Mouse (Mus musculus) myocyte (in vitro differentiated cells): ENCODE results near the gene Gnb2. TPM values are rescaled to one million over a fixed set of nuclear protein-coding genes. Genes with fewer than 3 reads are reported as not detected.

ENCODE experiments used
- H3K27me3 ChIP-seq: one replicate; pipeline ENCODE4 v1.6.1; 2011; ENCODE audit not compliant: control insufficient read depth, insufficient read depth, insufficient read length
- H3K36me3 ChIP-seq: one replicate; pipeline ENCODE4 v1.6.1; 2011; ENCODE audit not compliant: control insufficient read depth, insufficient read depth
- H3K4me2 ChIP-seq: one replicate; pipeline ENCODE4 v1.6.1; 2011; ENCODE audit warnings: low read depth, control low read depth
- H3K4me3 ChIP-seq: one replicate; pipeline ENCODE4 v1.5.1; 2011; ENCODE audit warnings: mild to moderate bottlenecking, control low read depth, moderate library complexity
- H3K79me2 ChIP-seq: one replicate; pipeline ENCODE4 v1.6.1; 2011; ENCODE audit not compliant: control insufficient read depth, insufficient read depth
- H3ac ChIP-seq: one replicate; pipeline ENCODE4 v1.6.1; 2011; ENCODE audit not compliant: control insufficient read depth, insufficient read length
- CEBPB ChIP-seq: IDR thresholded peaks from 2 replicates; pipeline ENCODE4 v1.6.1; 2011; ENCODE audit warnings: mild to moderate bottlenecking, moderate library complexity; ENCODE audit not compliant: poor library complexity, insufficient read depth, severe bottlenecking
- E2F4 ChIP-seq: IDR thresholded peaks from one replicate; pipeline ENCODE4 v1.6.1; 2011; ENCODE audit warnings: mild to moderate bottlenecking, control low read depth, moderate library complexity; ENCODE audit not compliant: insufficient read depth
- MAX ChIP-seq: IDR thresholded peaks from one replicate; pipeline ENCODE4 v1.6.1; 2011; ENCODE audit warnings: low read depth, mild to moderate bottlenecking, control low read depth
- MYOD1 ChIP-seq, 3 experiments: IDR thresholded peaks; one replicate each; pipeline ENCODE4 v1.6.1; 2011; ENCODE audit warnings: control low read depth in 2 of 3, low read depth in 2 of 3, mild to moderate bottlenecking in 2 of 3, moderate library complexity in 1 of 3; ENCODE audit not compliant: insufficient read length in 2 of 3, control insufficient read depth in 1 of 3
- MYOG ChIP-seq, 3 experiments: IDR thresholded peaks; one replicate each; pipeline ENCODE4 v1.6.1; 2011; ENCODE audit warnings: control low read depth in 2 of 3, low read depth in 2 of 3, mild to moderate bottlenecking in 2 of 3; ENCODE audit not compliant: insufficient read length in 2 of 3, control insufficient read depth in 1 of 3, insufficient read depth in 1 of 3
- POLR2A ChIP-seq: IDR thresholded peaks from one replicate; pipeline ENCODE4 v1.6.1; 2011; ENCODE audit warnings: low read depth, mild to moderate bottlenecking, control low read depth, moderate library complexity; ENCODE audit not compliant: insufficient read length
- POLR2AphosphoS2 ChIP-seq: IDR thresholded peaks from one replicate; pipeline ENCODE4 v1.6.1; 2011; ENCODE audit warnings: low read depth, control low read depth; ENCODE audit not compliant: insufficient read length
- REST ChIP-seq: IDR thresholded peaks from one replicate; pipeline ENCODE4 v1.6.1; 2011; ENCODE audit warnings: mild to moderate bottlenecking, control low read depth, moderate library complexity; ENCODE audit not compliant: insufficient read depth, insufficient read length
- SRF ChIP-seq: IDR thresholded peaks from one replicate; pipeline ENCODE4 v1.6.1; 2011; ENCODE audit warnings: low read depth; ENCODE audit not compliant: control insufficient read depth, insufficient read length
- TCF12 ChIP-seq: IDR thresholded peaks from one replicate; pipeline ENCODE4 v1.6.1; 2011; ENCODE audit warnings: mild to moderate bottlenecking, control low read depth; ENCODE audit not compliant: poor library complexity, insufficient read depth, severe bottlenecking
- TCF3 ChIP-seq: IDR thresholded peaks from one replicate; pipeline ENCODE4 v1.6.1; 2011; ENCODE audit warnings: low read depth, control low read depth; ENCODE audit not compliant: insufficient read length
- USF1 ChIP-seq: IDR thresholded peaks from one replicate; pipeline ENCODE4 v1.6.1; 2011; ENCODE audit warnings: low read depth, mild to moderate bottlenecking, control low read depth, moderate library complexity
- polyA plus RNA-seq: library from polyadenylated mRNA; unstranded; fragments of >200 nt; fragmentation: generic; extraction: Trizol; gene quantifications from one replicate; pipeline ENCODE4 v1.2.1, GENCODE M21; 2012; ENCODE audit warnings: missing spikeins

The Gnb2 gene
- polyA plus RNA-seq, 1 experiment = 632 TPM

DNA sequence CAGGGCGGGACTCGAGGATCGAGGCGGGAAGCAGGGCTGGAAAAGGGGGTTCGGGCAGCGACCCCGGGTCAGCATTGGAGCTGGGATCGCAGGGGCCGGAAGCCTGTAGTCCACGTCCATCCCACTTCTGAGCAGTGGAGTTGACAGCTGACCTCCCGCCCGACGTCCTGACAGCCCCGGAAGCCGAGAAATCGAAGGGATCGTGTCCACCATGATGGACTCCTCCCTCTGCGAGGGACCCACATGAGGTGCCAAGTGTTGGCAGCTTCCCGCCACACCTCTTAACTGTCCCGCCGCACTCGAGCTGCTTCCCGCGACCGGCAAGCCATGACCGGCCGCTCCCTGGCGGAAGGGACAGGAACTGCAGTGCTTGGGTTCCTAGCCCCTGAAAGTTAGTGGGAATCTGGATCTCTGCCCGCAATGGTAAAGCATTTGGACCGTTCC, 30.6 kb downstream of the Gnb2 start:
- Histone ChIP-seq H3K36me3 (no peaks in the 10 kb centered on the region), H3K27me3 (no peaks in the 10 kb centered on the region), H3K4me3 (peak overlapping the region; percentile 58), H3K79me2 (peaks cover 7% of the 10 kb centered on the region), H3K4me2 (peak overlapping the region; percentile 68), H3ac (peak overlapping the region; percentile 94)
- TF ChIP-seq E2F4 (peak; percentile 62), USF1 (no peak), POLR2AphosphoS2 (peak; percentile 52), TCF12 (no peak), REST (no peak), MYOD1 (IDR thresholded peaks at IDR 0.05; ENCODE audit: control insufficient read depth in 1 of 3, insufficient read length in 2 of 3, low read depth in 2 of 3) (no peak), MAX (no peak), POLR2A (peak; percentile 37), TCF3 (no peak), SRF (peak; percentile 30), CEBPB (no peak), MYOG (IDR thresholded peaks at IDR 0.05; ENCODE audit: control insufficient read depth in 1 of 3, insufficient read depth in 1 of 3, insufficient read length in 2 of 3, low read depth in 2 of 3) (no peak)

GRCm38 (mm10) chr5:137501709-137502666, 31.3 kb downstream of the Gnb2 start, which contains the start of gene Pop7:
TSS of gene Pop7 (minus strand) at chr5:137502518.
- Histone ChIP-seq H3K36me3 (no peaks in the 10 kb centered on the region), H3ac (peak within 1 kb of the TSS; percentile 94), H3K79me2 (peaks cover 7% of the 10 kb centered on the region), H3K4me3 (peak within 1 kb of the TSS; percentile 58), H3K27me3 (peaks cover 5% of the 10 kb centered on the region), H3K4me2 (peak within 1 kb of the TSS; percentile 88)
- TF ChIP-seq MYOD1 (IDR thresholded peaks at IDR 0.05; ENCODE audit: control insufficient read depth in 1 of 3, insufficient read length in 2 of 3, low read depth in 2 of 3) (no peak), USF1 (peak; percentile 98), POLR2A (peak; percentile 46), TCF3 (no peak), POLR2AphosphoS2 (no peak), REST (no peak), E2F4 (peak; percentile 15), MAX (peak; percentile 23)

- TF ChIP-seq REST = no peak
- no peak for TF ChIP-seq E2F4
- Histone ChIP-seq H3K79me2 (peaks cover 7% of the 10 kb centered on the region), H3K27me3 (peaks cover 12% of the 10 kb centered on the region), H3ac (no peak overlapping the region), H3K4me3 (no peak overlapping the region), H3K4me2 (no peak overlapping the region), H3K36me3 (no peaks in the 10 kb centered on the region)
These were observed 33.1 kb downstream of the Gnb2 start for GRCm38 (mm10) chr5:137500186-137500585.

DNA sequence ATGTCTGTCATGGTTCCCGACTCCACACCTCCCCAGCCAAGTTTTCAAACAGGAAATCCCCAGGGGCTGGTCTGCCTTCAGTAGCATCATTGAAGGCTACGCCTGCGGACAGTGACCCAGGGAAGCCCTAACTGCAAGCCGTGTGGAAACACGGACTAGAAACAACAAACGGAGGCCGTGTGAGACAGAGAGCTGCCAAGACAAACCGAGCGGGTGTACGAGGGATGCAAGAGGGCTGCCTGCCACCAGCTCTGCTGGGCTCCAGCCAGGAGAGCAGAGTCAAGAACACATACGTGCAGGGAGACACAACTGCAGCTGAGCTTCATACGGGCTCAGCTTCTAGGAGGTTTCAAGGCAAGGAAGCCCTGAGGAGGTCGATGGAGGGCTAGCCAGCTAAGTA, 39.5 kb downstream of the Gnb2 start:
- no peak overlapping the region for H3K4me3 ChIP-seq
- no peaks in the 10 kb centered on the region for H3K79me2 ChIP-seq
- H3K4me2 ChIP-seq = no peak overlapping the region
- TF ChIP-seq USF1 = no peak
- TF ChIP-seq SRF = no peak
- TF ChIP-seq POLR2AphosphoS2 = no peak
- no peak for TF ChIP-seq MYOD1 (IDR thresholded peaks at IDR 0.05; ENCODE audit: control insufficient read depth in 1 of 3, insufficient read length in 2 of 3, low read depth in 2 of 3)
- no peak for TF ChIP-seq TCF3
- no peak for TF ChIP-seq REST
- H3K27me3 ChIP-seq = peaks cover 39% of the 10 kb centered on the region
- H3ac ChIP-seq = no peak overlapping the region
- no peaks in the 10 kb centered on the region for H3K36me3 ChIP-seq

DNA sequence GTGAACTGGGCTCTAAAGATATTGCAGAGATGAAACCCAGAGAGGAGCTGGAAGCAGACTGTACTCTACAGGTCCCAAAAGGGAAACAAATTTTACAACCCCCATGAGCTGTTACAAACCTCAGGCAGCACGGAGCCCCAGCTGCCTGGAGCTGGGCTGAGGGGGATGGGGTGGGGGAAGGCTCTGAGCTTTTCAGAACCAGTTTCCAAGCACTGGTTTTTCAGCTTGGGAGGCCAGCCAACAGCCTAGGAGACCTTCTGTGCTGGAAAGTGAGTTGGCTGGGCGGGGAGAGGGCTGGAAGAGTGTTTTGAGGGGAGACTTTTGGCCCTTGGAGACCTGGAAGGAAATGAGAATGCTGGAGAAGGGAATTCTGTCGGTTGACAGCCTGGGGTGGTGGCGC, 41.8 kb downstream of the Gnb2 start:
- H3K36me3 ChIP-seq = no peaks in the 10 kb centered on the region

More for the DNA sequence above, 41.8 kb downstream of the Gnb2 start:
- TF ChIP-seq SRF (no peak), CEBPB (no peak), POLR2AphosphoS2 (no peak), E2F4 (no peak), POLR2A (no peak), TCF3 (no peak), TCF12 (no peak), MYOG (IDR thresholded peaks at IDR 0.05; ENCODE audit: control insufficient read depth in 1 of 3, insufficient read depth in 1 of 3, insufficient read length in 2 of 3, low read depth in 2 of 3) (no peak)
- peaks cover 42% of the 10 kb centered on the region for H3K27me3 ChIP-seq
- H3K4me3 ChIP-seq = no peak overlapping the region
- H3K79me2 ChIP-seq = no peaks in the 10 kb centered on the region
- no peak overlapping the region for H3K4me2 ChIP-seq
- H3ac ChIP-seq = no peak overlapping the region
